Mouse (Mus musculus): ENCODE measurements at regions not wholly inside any gene's neighbourhood (a gene's known extent, or its start where the extent isn't known, plus 50 kb on each side); places are given as distances from the start of the nearest gene placed in this dataset.

DNA sequence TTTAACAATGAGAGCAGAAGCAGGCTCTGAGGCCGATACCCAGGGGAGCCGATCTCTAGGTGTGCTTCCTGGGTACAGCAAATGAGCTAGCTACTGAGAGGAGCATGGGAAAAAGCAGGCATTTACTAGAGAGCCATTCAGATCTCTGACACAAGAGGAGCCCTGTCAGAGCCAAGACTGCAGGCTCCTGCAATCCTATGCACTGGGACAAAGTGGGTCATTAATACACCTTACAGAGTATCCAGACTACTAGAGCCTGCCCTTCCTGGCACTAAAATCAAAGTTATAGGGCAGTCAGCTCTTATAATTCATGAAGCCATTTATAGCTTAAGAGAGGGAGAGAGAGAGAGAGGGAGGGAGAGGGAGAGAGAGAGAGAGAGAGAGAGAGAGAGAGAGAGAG, 54.2 kb upstream of the Ank start:
- Histone ChIP-seq H3K36me3 (replicated peaks in 1 of 2; ENCODE audit: control insufficient read depth in 1 of 2, insufficient read depth in 1 of 2, low read length in 1 of 2) (no peaks in the 10 kb centered on the region), H3K79me2 (replicated peaks; ENCODE audit: control insufficient read depth, extremely low read depth, insufficient read depth, poor library complexity, severe bottlenecking) (no peaks in the 10 kb centered on the region), H3K27ac (ENCODE audit: insufficient read depth, low read depth) (no peak overlapping the region), H3K9ac (ENCODE audit: insufficient read depth, low read depth) (no peak overlapping the region), H3K9me3 (replicated peaks; ENCODE audit: low read length) (no peaks in the 10 kb centered on the region), H3K4me2 (ENCODE audit: insufficient read depth, low read depth, poor library complexity, severe bottlenecking) (no peak overlapping the region), H3K27me3 (replicated peaks) (no peaks in the 10 kb centered on the region), H3K4me1 (ENCODE audit: control insufficient read depth in 1 of 2, insufficient read depth in 2 of 2) (no peaks in the 10 kb centered on the region), H3K4me3 (replicated peaks in 1 of 3; ENCODE audit: low read depth in 2 of 3, low read length in 2 of 3, poor library complexity in 1 of 3) (no peak overlapping the region)
- TF ChIP-seq SIN3A (IDR thresholded peaks at IDR 0.05; ENCODE audit: low read length) (no peak), RAD21 (IDR thresholded peaks at IDR 0.05; ENCODE audit: low read depth, low read length) (no peak), POLR2AphosphoS2 (IDR thresholded peaks at IDR 0.05; ENCODE audit: low read depth, low read length) (no peak), TCF12 (IDR thresholded peaks at IDR 0.05; ENCODE audit: low read depth, low read length) (no peak), CHD2 (IDR thresholded peaks at IDR 0.05; ENCODE audit: low read length) (no peak), CHD1 (IDR thresholded peaks at IDR 0.05; ENCODE audit: low read depth, low read length) (no peak), ELF1 (IDR thresholded peaks at IDR 0.05; ENCODE audit: low read depth, low read length) (no peak), HCFC1 (IDR thresholded peaks at IDR 0.05; ENCODE audit: low read depth, low read length) (no peak), JUND (conservative IDR thresholded peaks at IDR 0.05; ENCODE audit: low read depth, low read length) (no peak), ETS1 (conservative IDR thresholded peaks at IDR 0.05; ENCODE audit: low read depth, low read length) (no peak), E2F4 (IDR thresholded peaks at IDR 0.05; ENCODE audit: insufficient replicate concordance, low read depth, low read length) (no peak), JUN (IDR thresholded peaks at IDR 0.05; ENCODE audit: insufficient read depth, low read depth, low read length) (no peak), MAZ (IDR thresholded peaks at IDR 0.05; ENCODE audit: low read depth, low read length) (no peak), GABPA (IDR thresholded peaks at IDR 0.05; ENCODE audit: insufficient replicate concordance, low read depth, low read length) (no peak), POLR2A (IDR thresholded peaks at IDR 0.05; ENCODE audit: low read depth, low read length) (no peak), USF1 (IDR thresholded peaks at IDR 0.05; ENCODE audit: low read depth, low read length) (no peak), MEF2A (IDR thresholded peaks at IDR 0.05; ENCODE audit: borderline replicate concordance, low read depth, low read length) (no peak), IRF4 (IDR thresholded peaks at IDR 0.05; ENCODE audit: low read depth, low read length) (no peak), PAX5 (IDR thresholded peaks at IDR 0.05; ENCODE audit: low read length) (no peak)
- in situ Hi-C loops (cut with MboI; ENCODE audit: low pct_ligation_motif_present, low pct_unique_long_range_greater_than_20kb, low sequenced_read_pairs) (no loop called here), dilution Hi-C loops (cut with MboI; ENCODE audit: extremely low pct_ligation_motif_present, extremely low pct_unique_long_range_greater_than_20kb, low sequenced_read_pairs) (no loop called here)
- no peak for DNase-seq (ENCODE audit: extremely low read depth)

DNA sequence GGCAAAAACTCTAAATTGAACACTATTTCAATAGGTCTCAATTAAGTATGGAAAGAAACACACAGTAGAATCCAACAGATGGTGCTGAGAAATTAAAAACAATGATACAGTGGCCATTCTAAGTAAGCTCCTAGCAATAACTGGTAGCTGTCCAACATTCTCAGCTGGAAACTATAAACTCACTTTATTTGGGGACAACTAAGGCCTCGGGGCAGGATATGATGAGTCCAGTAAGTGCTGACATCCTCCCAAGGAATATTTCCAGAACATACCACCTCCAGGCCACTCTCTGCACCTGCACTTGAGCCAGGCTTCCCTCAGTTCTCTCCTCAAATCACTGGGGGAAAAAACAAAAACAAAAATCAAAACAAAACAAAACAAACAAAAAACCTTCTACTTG, 53.7 kb upstream of the Ank start:
- no peaks in the 10 kb centered on the region for H3K36me3 ChIP-seq (replicated peaks in 1 of 2; ENCODE audit: control insufficient read depth in 1 of 2, insufficient read depth in 1 of 2, low read length in 1 of 2)
- no peaks in the 10 kb centered on the region for H3K27me3 ChIP-seq (replicated peaks)
- no peak overlapping the region for H3K27ac ChIP-seq (ENCODE audit: insufficient read depth, low read depth)
- H3K4me1 ChIP-seq (ENCODE audit: control insufficient read depth in 1 of 2, insufficient read depth in 2 of 2), result no peaks in the 10 kb centered on the region
- H3K9me3 ChIP-seq (replicated peaks; ENCODE audit: low read length), result no peaks in the 10 kb centered on the region
- no peak for DNase-seq (ENCODE audit: extremely low read depth)
- no peak overlapping the region for H3K4me2 ChIP-seq (ENCODE audit: insufficient read depth, low read depth, poor library complexity, severe bottlenecking)
- no peak overlapping the region for H3K4me3 ChIP-seq (replicated peaks in 1 of 3; ENCODE audit: low read depth in 2 of 3, low read length in 2 of 3, poor library complexity in 1 of 3)
- no peak for TF ChIP-seq HCFC1 (IDR thresholded peaks at IDR 0.05; ENCODE audit: low read depth, low read length)
- no peak for TF ChIP-seq E2F4 (IDR thresholded peaks at IDR 0.05; ENCODE audit: insufficient replicate concordance, low read depth, low read length)
- no peak for TF ChIP-seq EP300 (IDR thresholded peaks at IDR 0.05; ENCODE audit: low read length)
- TF ChIP-seq UBTF (IDR thresholded peaks at IDR 0.05; ENCODE audit: low read depth, low read length), result no peak
- no peak for TF ChIP-seq CHD1 (IDR thresholded peaks at IDR 0.05; ENCODE audit: low read depth, low read length)
- no peak for TF ChIP-seq KAT2A (IDR thresholded peaks at IDR 0.05; ENCODE audit: insufficient replicate concordance, low read length)
- no peak for TF ChIP-seq USF2 (conservative IDR thresholded peaks at IDR 0.05; ENCODE audit: low read depth, low read length)
- TF ChIP-seq MEF2A (IDR thresholded peaks at IDR 0.05; ENCODE audit: borderline replicate concordance, low read depth, low read length), result no peak
- H3K9ac ChIP-seq (ENCODE audit: insufficient read depth, low read depth), result no peak overlapping the region
- H3K79me2 ChIP-seq (replicated peaks; ENCODE audit: control insufficient read depth, extremely low read depth, insufficient read depth, poor library complexity, severe bottlenecking), result no peaks in the 10 kb centered on the region
- dilution Hi-C loops (cut with MboI; ENCODE audit: extremely low pct_ligation_motif_present, extremely low pct_unique_long_range_greater_than_20kb, low sequenced_read_pairs) (no loop called here), in situ Hi-C loops (cut with MboI; ENCODE audit: low pct_ligation_motif_present, low pct_unique_long_range_greater_than_20kb, low sequenced_read_pairs) (no loop called here)

All from CH12.LX (cell line).